Mouse (Mus musculus): ENCODE data around the gene Rcl1. TPM values are rescaled to one million over a fixed set of nuclear protein-coding genes. Genes with fewer than 3 reads are reported as not detected.

Rcl1 gene
- total and polyA plus RNA-seq, 3 experiments, result 32.8 to 57.4 (median 47.1) TPM

DNA sequence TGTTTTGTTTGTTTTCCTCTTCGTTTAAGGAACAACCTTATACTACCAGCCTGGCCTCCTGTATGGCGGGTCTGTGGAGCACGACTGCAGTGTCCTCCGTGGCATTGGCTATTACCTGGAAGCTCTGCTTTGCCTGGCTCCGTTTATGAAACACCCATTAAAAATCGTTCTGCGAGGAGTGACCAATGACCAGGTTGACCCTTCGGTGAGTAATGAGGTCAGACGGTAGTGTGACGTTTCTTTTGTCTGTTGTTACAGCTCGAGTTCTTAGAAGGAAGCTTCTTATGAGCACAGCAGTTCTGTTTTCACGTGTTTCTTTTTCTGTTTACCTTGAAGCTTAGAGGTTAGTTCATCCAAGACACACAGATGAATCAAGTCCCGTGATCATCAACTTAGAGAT, 17.0 kb downstream of the Rcl1 start:
- H3K36me3 ChIP-seq (replicated peaks), result peaks cover 99% of the 10 kb centered on the region
- TF ChIP-seq CTCF (IDR thresholded peaks at IDR 0.05; ENCODE audit: low read depth, low read length), result no peak
- TF ChIP-seq POLR2AphosphoS5 (IDR thresholded peaks at IDR 0.05; ENCODE audit: insufficient replicate concordance, low read depth, low read length), result no peak
- no peak for TF ChIP-seq TAL1 (conservative IDR thresholded peaks at IDR 0.05; ENCODE audit: low read depth, low read length)
- no peak for TF ChIP-seq GATA2 (IDR thresholded peaks at IDR 0.05; ENCODE audit: borderline replicate concordance, low read depth, low read length)
- TF ChIP-seq GATA1 (IDR thresholded peaks at IDR 0.05; ENCODE audit: borderline replicate concordance, low read length), result no peak
- no peaks in the 10 kb centered on the region for H3K27me3 ChIP-seq (ENCODE audit: insufficient read depth, low read length)
- DNase-seq (ENCODE audit: low spot score) (no peak), ATAC-seq (ENCODE audit: extremely low read depth, insufficient number of reproducible peaks, low FRiP score, poor library complexity, severe bottlenecking) (no peak)
- peaks cover 7% of the 10 kb centered on the region; the same call in 1 of the 2 replicates for H3K4me1 ChIP-seq (ENCODE audit: insufficient read depth, low read depth, low read length)
- H3K9me3 ChIP-seq (replicated peaks), result peaks cover 5% of the 10 kb centered on the region
- no peak overlapping the region for H3K4me3 ChIP-seq (ENCODE audit: low read depth, low read length)

DNA sequence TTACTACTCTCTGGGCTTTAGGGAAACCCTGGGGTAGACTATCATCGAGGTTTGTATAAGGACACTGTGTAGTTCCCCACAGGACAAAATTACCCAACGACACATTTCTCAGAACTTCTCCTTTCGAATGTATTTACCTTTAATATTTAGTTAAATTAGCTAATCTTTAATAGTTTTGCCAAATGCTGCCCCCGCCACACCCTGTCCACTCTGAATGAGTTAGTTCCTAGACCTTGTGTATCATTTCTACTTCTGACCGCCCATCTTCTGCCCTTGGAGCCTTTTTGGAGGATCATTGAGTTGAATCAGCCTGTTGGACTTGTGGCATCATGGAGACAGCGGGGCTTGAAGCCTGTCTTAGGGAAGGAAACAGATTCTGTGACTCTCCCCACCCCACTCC, 19.1 kb downstream of the Rcl1 start:
- Histone ChIP-seq H3K4me3 (ENCODE audit: low read depth, low read length) (no peak overlapping the region), H3K27me3 (ENCODE audit: insufficient read depth, low read length) (no peaks in the 10 kb centered on the region), H3K4me1 (ENCODE audit: insufficient read depth, low read depth, low read length) (peaks cover 7% of the 10 kb centered on the region; the same call in 1 of the 2 replicates), H3K36me3 (replicated peaks) (peaks cover 98% of the 10 kb centered on the region), H3K9me3 (replicated peaks) (no peaks in the 10 kb centered on the region)
- ATAC-seq (ENCODE audit: extremely low read depth, insufficient number of reproducible peaks, low FRiP score, poor library complexity, severe bottlenecking), result no peak
- TF ChIP-seq CTCF (IDR thresholded peaks at IDR 0.05; ENCODE audit: low read depth, low read length) (no peak), GATA1 (IDR thresholded peaks at IDR 0.05; ENCODE audit: borderline replicate concordance, low read length) (no peak), POLR2AphosphoS5 (IDR thresholded peaks at IDR 0.05; ENCODE audit: insufficient replicate concordance, low read depth, low read length) (no peak), GATA2 (IDR thresholded peaks at IDR 0.05; ENCODE audit: borderline replicate concordance, low read depth, low read length) (no peak), TAL1 (conservative IDR thresholded peaks at IDR 0.05; ENCODE audit: low read depth, low read length) (no peak)
- no peak for DNase-seq (ENCODE audit: low spot score)

DNA sequence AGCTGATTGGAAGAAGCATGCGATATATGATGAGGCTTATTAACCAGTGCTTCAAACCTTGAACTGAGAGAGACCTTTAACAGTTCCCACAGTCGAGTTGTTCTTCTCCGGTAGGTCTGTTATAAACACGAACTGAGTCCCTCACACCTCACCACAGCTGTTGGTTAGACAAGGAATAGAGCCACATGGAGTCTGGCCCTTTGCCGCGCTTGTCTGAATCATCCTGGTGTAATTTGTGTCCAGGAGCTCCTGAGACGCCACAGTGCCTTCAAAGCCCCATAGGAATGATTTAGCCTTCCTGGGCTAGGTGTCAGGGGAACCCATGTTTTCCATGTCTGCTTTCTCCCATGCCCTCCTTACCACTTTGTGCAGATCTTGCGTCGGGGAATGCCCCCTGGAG, 20.2 kb downstream of the Rcl1 start:
- TF ChIP-seq GATA1 (IDR thresholded peaks at IDR 0.05; ENCODE audit: borderline replicate concordance, low read length), result no peak
- TF ChIP-seq CTCF (IDR thresholded peaks at IDR 0.05; ENCODE audit: low read depth, low read length), result no peak
- TF ChIP-seq POLR2AphosphoS5 (IDR thresholded peaks at IDR 0.05; ENCODE audit: insufficient replicate concordance, low read depth, low read length), result no peak
- TF ChIP-seq TAL1 (conservative IDR thresholded peaks at IDR 0.05; ENCODE audit: low read depth, low read length), result no peak
- TF ChIP-seq GATA2 (IDR thresholded peaks at IDR 0.05; ENCODE audit: borderline replicate concordance, low read depth, low read length), result no peak
- H3K36me3 ChIP-seq (replicated peaks), result peaks cover 99% of the 10 kb centered on the region
- H3K27me3 ChIP-seq (ENCODE audit: insufficient read depth, low read length), result no peaks in the 10 kb centered on the region
- H3K9me3 ChIP-seq (replicated peaks), result no peaks in the 10 kb centered on the region
- H3K4me1 ChIP-seq (ENCODE audit: insufficient read depth, low read depth, low read length), result peaks cover 7% of the 10 kb centered on the region; the same call in 1 of the 2 replicates
- DNase-seq (ENCODE audit: low spot score), result no peak
- no peak for ATAC-seq (ENCODE audit: extremely low read depth, insufficient number of reproducible peaks, low FRiP score, poor library complexity, severe bottlenecking)
- H3K4me3 ChIP-seq (ENCODE audit: low read depth, low read length), result no peak overlapping the region

DNA sequence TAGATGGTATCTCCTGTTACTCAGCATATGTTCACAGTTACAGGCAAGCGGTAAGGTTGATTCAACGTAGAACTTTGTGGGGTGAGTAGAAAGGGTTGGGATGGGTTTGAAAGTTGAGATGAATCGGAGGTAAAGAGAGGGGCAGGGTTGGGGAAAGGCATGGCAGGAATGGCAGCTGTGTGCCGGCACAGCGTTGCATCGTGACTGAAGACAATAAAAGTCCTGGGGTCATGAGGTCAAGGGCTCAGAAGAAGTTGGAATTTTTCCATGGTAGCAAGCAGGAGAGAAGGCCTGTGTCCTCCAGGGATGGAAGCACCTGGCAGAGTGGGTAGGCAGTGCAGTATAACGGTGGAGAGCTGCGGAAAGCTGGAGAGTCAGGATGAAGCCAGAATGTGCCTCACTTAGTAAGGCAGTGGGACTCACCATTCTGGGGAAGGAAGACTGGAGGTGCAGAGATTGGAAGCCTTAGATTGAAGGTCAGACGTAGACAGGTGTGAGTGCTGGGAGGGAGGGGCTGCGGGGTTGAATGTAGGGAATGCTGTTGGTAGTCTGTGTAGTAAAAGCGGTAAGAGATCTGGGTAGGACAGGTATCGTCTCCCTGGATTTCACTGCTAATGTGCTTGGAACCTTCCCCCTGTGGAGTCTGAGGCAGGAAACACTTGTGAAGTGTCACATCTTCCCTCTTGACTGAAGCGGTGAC, 23.9 kb downstream of the Rcl1 start:
- Histone ChIP-seq H3K36me3 (replicated peaks) (peaks cover 99% of the 10 kb centered on the region), H3K4me3 (ENCODE audit: low read depth, low read length) (no peak overlapping the region), H3K9me3 (replicated peaks) (no peaks in the 10 kb centered on the region), H3K4me1 (ENCODE audit: insufficient read depth, low read depth, low read length) (peaks cover 17% of the 10 kb centered on the region; the same call in 1 of the 2 replicates), H3K27me3 (ENCODE audit: insufficient read depth, low read length) (no peaks in the 10 kb centered on the region)
- ATAC-seq (ENCODE audit: extremely low read depth, insufficient number of reproducible peaks, low FRiP score, poor library complexity, severe bottlenecking), result no peak
- no peak for DNase-seq (ENCODE audit: low spot score)
- no peak for TF ChIP-seq TAL1 (conservative IDR thresholded peaks at IDR 0.05; ENCODE audit: low read depth, low read length)

DNA sequence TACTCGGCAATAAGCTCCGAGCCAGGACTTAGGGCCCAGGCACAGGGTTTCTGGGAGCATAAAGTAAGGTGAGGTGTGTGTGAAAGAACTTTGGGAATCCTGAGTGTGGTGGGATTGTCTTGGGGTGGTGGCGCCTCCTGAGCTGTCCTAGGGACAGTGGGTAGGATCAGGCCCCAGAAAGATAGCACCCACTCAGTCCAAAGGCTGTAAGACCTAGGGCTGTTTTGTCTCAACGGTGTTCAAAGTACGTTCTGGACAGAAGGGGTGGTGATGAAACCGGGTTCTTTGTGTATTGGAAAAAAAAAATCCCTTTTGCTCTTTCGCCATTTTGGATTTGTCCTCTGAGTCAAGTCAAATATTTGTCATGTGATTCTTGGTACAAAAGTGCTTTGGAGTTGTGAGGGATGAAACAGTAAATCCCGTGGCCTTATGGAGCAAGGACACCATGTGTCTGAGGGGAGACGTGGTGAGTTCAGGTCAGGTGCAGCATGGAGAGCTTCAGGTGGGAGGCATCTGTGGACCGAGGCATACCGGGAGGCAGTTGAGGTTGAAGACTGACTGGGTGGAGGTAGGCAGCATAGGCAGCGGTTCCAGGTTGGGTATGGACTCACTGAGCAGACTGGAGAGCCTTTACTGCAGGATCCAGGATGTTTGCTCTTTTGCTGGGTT, 25.3 kb downstream of the Rcl1 start:
- Histone ChIP-seq H3K36me3 (replicated peaks) (peaks cover 99% of the 10 kb centered on the region), H3K27me3 (ENCODE audit: insufficient read depth, low read length) (no peaks in the 10 kb centered on the region), H3K4me3 (ENCODE audit: low read depth, low read length) (no peak overlapping the region), H3K9me3 (replicated peaks) (no peaks in the 10 kb centered on the region), H3K4me1 (ENCODE audit: insufficient read depth, low read depth, low read length) (peaks cover 21% of the 10 kb centered on the region; the same call in 1 of the 2 replicates)
- no peak for ATAC-seq (ENCODE audit: extremely low read depth, insufficient number of reproducible peaks, low FRiP score, poor library complexity, severe bottlenecking)
- no peak for DNase-seq (ENCODE audit: low spot score)
- no peak for TF ChIP-seq TAL1 (conservative IDR thresholded peaks at IDR 0.05; ENCODE audit: low read depth, low read length)
- TF ChIP-seq CTCF (IDR thresholded peaks at IDR 0.05; ENCODE audit: low read depth, low read length), result no peak
- no peak for TF ChIP-seq POLR2AphosphoS5 (IDR thresholded peaks at IDR 0.05; ENCODE audit: insufficient replicate concordance, low read depth, low read length)
- TF ChIP-seq GATA1 (IDR thresholded peaks at IDR 0.05; ENCODE audit: borderline replicate concordance, low read length), result no peak
- TF ChIP-seq GATA2 (IDR thresholded peaks at IDR 0.05; ENCODE audit: borderline replicate concordance, low read depth, low read length), result no peak

DNA sequence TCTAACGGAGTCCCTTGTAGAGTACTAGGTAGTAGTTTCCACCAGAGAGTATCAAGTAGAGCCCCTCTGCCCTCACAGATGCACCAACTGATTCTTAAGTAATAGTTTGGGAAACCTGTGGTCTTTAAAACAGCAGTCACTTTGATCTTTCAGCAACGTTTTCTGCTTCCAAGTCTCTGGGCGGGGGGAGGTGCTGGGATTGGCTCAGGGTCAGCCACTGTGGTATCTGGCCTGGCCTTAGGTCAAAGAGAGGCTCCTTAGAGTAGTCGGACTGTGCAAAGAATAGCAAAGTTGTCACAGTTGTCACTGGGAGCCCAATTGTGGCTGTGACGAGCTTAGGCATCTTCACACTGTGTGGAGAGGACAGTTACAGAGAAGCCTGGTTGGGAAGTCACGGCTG, 26.2 kb downstream of the Rcl1 start:
- ATAC-seq (ENCODE audit: extremely low read depth, insufficient number of reproducible peaks, low FRiP score, poor library complexity, severe bottlenecking), result no peak
- DNase-seq (ENCODE audit: low spot score), result no peak
- Histone ChIP-seq H3K4me3 (ENCODE audit: low read depth, low read length) (no peak overlapping the region), H3K36me3 (replicated peaks) (peaks cover 99% of the 10 kb centered on the region), H3K27me3 (ENCODE audit: insufficient read depth, low read length) (no peaks in the 10 kb centered on the region), H3K9me3 (replicated peaks) (no peaks in the 10 kb centered on the region), H3K4me1 (ENCODE audit: insufficient read depth, low read depth, low read length) (peaks cover 21% of the 10 kb centered on the region; the same call in 1 of the 2 replicates)
- TF ChIP-seq TAL1 (conservative IDR thresholded peaks at IDR 0.05; ENCODE audit: low read depth, low read length), result no peak
- no peak for TF ChIP-seq GATA2 (IDR thresholded peaks at IDR 0.05; ENCODE audit: borderline replicate concordance, low read depth, low read length)
- TF ChIP-seq GATA1 (IDR thresholded peaks at IDR 0.05; ENCODE audit: borderline replicate concordance, low read length), result no peak
- no peak for TF ChIP-seq CTCF (IDR thresholded peaks at IDR 0.05; ENCODE audit: low read depth, low read length)
- no peak for TF ChIP-seq POLR2AphosphoS5 (IDR thresholded peaks at IDR 0.05; ENCODE audit: insufficient replicate concordance, low read depth, low read length)
